Mouse (Mus musculus): ENCODE results near the gene Coq7. TPM values are rescaled to one million over a fixed set of nuclear protein-coding genes. Genes with fewer than 3 reads are reported as not detected.

Gene Coq7
- polyA plus RNA-seq, 1 experiment: 10.9 TPM

GRCm38 (mm10) chr7:118468060-118468459 is 65.1 kb downstream of the Coq7 start:
- H3K27me3 ChIP-seq (ENCODE audit: control insufficient read depth, insufficient read depth, low read length): no peaks in the 10 kb centered on the region
- H3K36me3 ChIP-seq (ENCODE audit: control insufficient read depth, insufficient read depth, low read length): no peaks in the 10 kb centered on the region
- no peak overlapping the region for H3K27ac ChIP-seq (ENCODE audit: insufficient read depth, low read length)
- no peak for TF ChIP-seq CTCF (IDR thresholded peaks at IDR 0.05; ENCODE audit: extremely low read depth, insufficient read depth, insufficient read length, insufficient replicate concordance)
- TF ChIP-seq POLR2A (IDR thresholded peaks at IDR 0.05; ENCODE audit: low read depth, low read length): no peak
- WGBS: 88% methylated on average over 3 of the region's 3 CpGs
- no peak overlapping the region for H3K4me3 ChIP-seq (ENCODE audit: extremely low read depth, insufficient read depth, insufficient read length)
- H3K4me1 ChIP-seq (ENCODE audit: control insufficient read depth, insufficient read depth, insufficient read length): no peaks in the 10 kb centered on the region
- no peak for DNase-seq (ENCODE audit: low read depth in 1 of 2, low spot score in 2 of 2)

GRCm38 (mm10) chr7:118464432-118464831 is 68.7 kb downstream of the Coq7 start:
- H3K4me3 ChIP-seq (ENCODE audit: extremely low read depth, insufficient read depth, insufficient read length): no peak overlapping the region
- 70% methylated on average over 4 of the region's 4 CpGs for WGBS
- H3K27me3 ChIP-seq (ENCODE audit: control insufficient read depth, insufficient read depth, low read length): no peaks in the 10 kb centered on the region
- H3K36me3 ChIP-seq (ENCODE audit: control insufficient read depth, insufficient read depth, low read length): no peaks in the 10 kb centered on the region
- H3K27ac ChIP-seq (ENCODE audit: insufficient read depth, low read length): no peak overlapping the region
- no peaks in the 10 kb centered on the region for H3K4me1 ChIP-seq (ENCODE audit: control insufficient read depth, insufficient read depth, insufficient read length)
- DNase-seq (ENCODE audit: low read depth in 1 of 2, low spot score in 2 of 2): no peak
- TF ChIP-seq POLR2A (IDR thresholded peaks at IDR 0.05; ENCODE audit: low read depth, low read length) (no peak), CTCF (IDR thresholded peaks at IDR 0.05; ENCODE audit: extremely low read depth, insufficient read depth, insufficient read length, insufficient replicate concordance) (no peak)

GRCm38 (mm10) chr7:118462818-118463762 is 70.1 kb downstream of the Coq7 start:
- H3K27me3 ChIP-seq (ENCODE audit: control insufficient read depth, insufficient read depth, low read length): no peaks in the 10 kb centered on the region
- H3K4me3 ChIP-seq (ENCODE audit: extremely low read depth, insufficient read depth, insufficient read length): no peak overlapping the region
- H3K36me3 ChIP-seq (ENCODE audit: control insufficient read depth, insufficient read depth, low read length): no peaks in the 10 kb centered on the region
- 61% methylated on average over 11 of the region's 11 CpGs for WGBS
- H3K4me1 ChIP-seq (ENCODE audit: control insufficient read depth, insufficient read depth, insufficient read length): no peaks in the 10 kb centered on the region
- no peak for TF ChIP-seq POLR2A (IDR thresholded peaks at IDR 0.05; ENCODE audit: low read depth, low read length)
- no peak for TF ChIP-seq CTCF (IDR thresholded peaks at IDR 0.05; ENCODE audit: extremely low read depth, insufficient read depth, insufficient read length, insufficient replicate concordance)
- DNase-seq (ENCODE audit: low read depth in 1 of 2, low spot score in 2 of 2): no peak
- no peak overlapping the region for H3K27ac ChIP-seq (ENCODE audit: insufficient read depth, low read length)

GRCm38 (mm10) chr7:118461400-118462136 is 71.6 kb downstream of the Coq7 start:
- no peak for TF ChIP-seq POLR2A (IDR thresholded peaks at IDR 0.05; ENCODE audit: low read depth, low read length)
- TF ChIP-seq CTCF (IDR thresholded peaks at IDR 0.05; ENCODE audit: extremely low read depth, insufficient read depth, insufficient read length, insufficient replicate concordance): no peak
- WGBS: 70% methylated on average over 16 of the region's 16 CpGs

More at GRCm38 (mm10) chr7:118461400-118462136, 71.6 kb downstream of the Coq7 start:
- Histone ChIP-seq H3K4me1 (ENCODE audit: control insufficient read depth, insufficient read depth, insufficient read length) (no peaks in the 10 kb centered on the region), H3K27ac (ENCODE audit: insufficient read depth, low read length) (no peak overlapping the region), H3K27me3 (ENCODE audit: control insufficient read depth, insufficient read depth, low read length) (no peaks in the 10 kb centered on the region), H3K36me3 (ENCODE audit: control insufficient read depth, insufficient read depth, low read length) (no peaks in the 10 kb centered on the region), H3K4me3 (ENCODE audit: extremely low read depth, insufficient read depth, insufficient read length) (no peak overlapping the region)
- DNase-seq (ENCODE audit: low read depth in 1 of 2, low spot score in 2 of 2): no peak

Other genes starting within 250 kb of the Coq7 start
- 0.12 and 0.25 TPM in 2 replicates for gene Syt17, start 85.1 kb downstream of the Coq7 start, polyA plus RNA-seq (2012; rRNA removed)
- 7.6 and 10.4 TPM in 2 replicates for gene Itpripl2, start 41.4 kb downstream of the Coq7 start, polyA plus RNA-seq (2012; rRNA removed)
- gene Tmc7, start 51.4 kb upstream of the Coq7 start, polyA plus RNA-seq (2012; rRNA removed): 0.07 and 0.08 TPM in 2 replicates
- gene Tmc5, start 63.9 kb upstream of the Coq7 start, polyA plus RNA-seq (2012; rRNA removed): 0.02 TPM in 1 of 2 replicates, not detected in the other
- gene Gde1, start 172.4 kb upstream of the Coq7 start, polyA plus RNA-seq (2012; rRNA removed): 43.8 and 96.5 TPM in 2 replicates
- 1.4 and 1.5 TPM in 2 replicates for gene Ccp110, start 179.2 kb upstream of the Coq7 start, polyA plus RNA-seq (2012; rRNA removed)
- 27.6 and 31.3 TPM in 2 replicates for gene Vps35l, start 206.9 kb upstream of the Coq7 start, polyA plus RNA-seq (2012; rRNA removed)

Measured in spleen, adult 2 months (tissue).